Mouse (Mus musculus): ENCODE measurements around the gene Mphosph9. TPM values are rescaled to one million over a fixed set of nuclear protein-coding genes. Genes with fewer than 3 reads are reported as not detected.

The Mphosph9 gene
- polyA plus RNA-seq, 1 experiment: 7.1 TPM

GRCm38 (mm10) chr5:124233144-124233465 lies 94.7 kb downstream of the Mphosph9 start:
- TF ChIP-seq POLR2A (IDR thresholded peaks at IDR 0.05; ENCODE audit: borderline replicate concordance, control insufficient read depth, low read depth, low read length) (no peak), CTCF (IDR thresholded peaks at IDR 0.05; ENCODE audit: control insufficient read depth, insufficient read depth, low read length) (no peak)
- Histone ChIP-seq H3K4me3 (replicated peaks; ENCODE audit: control insufficient read depth, low read depth, low read length) (no peak overlapping the region), H3K4me1 (ENCODE audit: control insufficient read depth, insufficient read depth, low read length) (peaks cover 1% of the 10 kb centered on the region; the same call in 1 of the 2 replicates), H3K27ac (ENCODE audit: control insufficient read depth, insufficient read depth, low read depth, low read length, poor library complexity) (no peak overlapping the region)
- WGBS: 71% methylated on average over 8 of the region's 8 CpGs

- no peak for TF ChIP-seq CTCF (IDR thresholded peaks at IDR 0.05; ENCODE audit: control insufficient read depth, insufficient read depth, low read length)
- TF ChIP-seq POLR2A (IDR thresholded peaks at IDR 0.05; ENCODE audit: borderline replicate concordance, control insufficient read depth, low read depth, low read length): no peak
- no peak overlapping the region for H3K27ac ChIP-seq (ENCODE audit: control insufficient read depth, insufficient read depth, low read depth, low read length, poor library complexity)
- peaks cover 1% of the 10 kb centered on the region; the same call in 1 of the 2 replicates for H3K4me1 ChIP-seq (ENCODE audit: control insufficient read depth, insufficient read depth, low read length)
- H3K4me3 ChIP-seq (replicated peaks; ENCODE audit: control insufficient read depth, low read depth, low read length): no peak overlapping the region
- 73% methylated on average over 18 of the region's 18 CpGs for WGBS
These were observed 95.2 kb downstream of the Mphosph9 start for GRCm38 (mm10) chr5:124232360-124233143.

DNA sequence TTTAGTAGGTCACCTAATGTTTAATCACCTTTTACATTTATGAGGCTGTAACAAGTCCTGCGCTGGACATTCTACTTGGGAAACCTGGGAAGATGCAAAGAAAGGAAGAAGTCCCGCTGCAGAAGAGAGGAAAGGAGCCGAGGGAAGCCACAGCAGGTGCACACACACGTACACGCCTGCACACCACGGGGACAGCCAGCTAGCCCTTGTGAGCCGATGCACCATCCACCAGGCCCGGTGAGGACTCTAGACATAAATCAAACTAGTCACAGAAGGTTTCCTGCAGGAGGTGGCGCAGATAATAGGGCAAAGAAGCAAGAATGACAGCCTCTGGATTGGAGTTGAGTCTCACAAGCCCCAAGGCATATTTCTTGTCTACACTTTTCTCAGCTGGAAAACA lies 97.3 kb downstream of the Mphosph9 start:
- Histone ChIP-seq H3K4me1 (ENCODE audit: control insufficient read depth, insufficient read depth, low read length) (peaks cover 4% of the 10 kb centered on the region), H3K4me3 (replicated peaks; ENCODE audit: control insufficient read depth, low read depth, low read length) (no peak overlapping the region), H3K27ac (ENCODE audit: control insufficient read depth, insufficient read depth, low read depth, low read length, poor library complexity) (no peak overlapping the region)
- WGBS: 59% methylated on average over 9 of the region's 9 CpGs
- no peak for TF ChIP-seq POLR2A (IDR thresholded peaks at IDR 0.05; ENCODE audit: borderline replicate concordance, control insufficient read depth, low read depth, low read length)
- TF ChIP-seq CTCF (IDR thresholded peaks at IDR 0.05; ENCODE audit: control insufficient read depth, insufficient read depth, low read length): no peak

- Histone ChIP-seq H3K4me1 (ENCODE audit: control insufficient read depth, insufficient read depth, low read length) (peaks cover 4% of the 10 kb centered on the region), H3K4me3 (replicated peaks; ENCODE audit: control insufficient read depth, low read depth, low read length) (no peak overlapping the region), H3K27ac (ENCODE audit: control insufficient read depth, insufficient read depth, low read depth, low read length, poor library complexity) (no peak overlapping the region)
- WGBS: 38% methylated on average over 6 of the region's 6 CpGs
- no peak for TF ChIP-seq CTCF (IDR thresholded peaks at IDR 0.05; ENCODE audit: control insufficient read depth, insufficient read depth, low read length)
- no peak for TF ChIP-seq POLR2A (IDR thresholded peaks at IDR 0.05; ENCODE audit: borderline replicate concordance, control insufficient read depth, low read depth, low read length)
These were observed 100.6 kb downstream of the Mphosph9 start for GRCm38 (mm10) chr5:124227193-124227592.

DNA sequence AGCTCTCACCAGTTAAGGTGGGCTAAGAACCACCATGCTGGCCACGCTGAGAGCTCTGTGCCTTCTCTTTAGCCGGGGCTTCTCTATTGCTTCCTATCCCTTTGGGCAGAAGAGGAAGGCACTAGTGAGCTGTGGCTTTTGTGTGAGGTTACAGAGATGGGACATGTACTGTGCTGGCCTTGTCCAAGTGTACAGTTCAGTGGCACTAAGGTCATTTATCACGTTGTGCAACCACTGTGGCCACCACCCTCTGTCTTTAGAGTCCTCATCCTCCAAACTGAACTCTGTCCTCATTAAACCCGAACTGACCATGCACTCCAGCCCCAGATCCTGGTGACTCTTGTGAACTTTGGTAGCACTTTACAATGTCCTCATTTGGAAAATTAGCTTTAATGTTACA lies 101.3 kb downstream of the Mphosph9 start:
- H3K27ac ChIP-seq (ENCODE audit: control insufficient read depth, insufficient read depth, low read depth, low read length, poor library complexity): peak overlapping the region; percentile 28; the same call in 1 of the 2 replicates
- no peak for TF ChIP-seq CTCF (IDR thresholded peaks at IDR 0.05; ENCODE audit: control insufficient read depth, insufficient read depth, low read length)
- no peak overlapping the region for H3K4me3 ChIP-seq (replicated peaks; ENCODE audit: control insufficient read depth, low read depth, low read length)
- 29% methylated on average over 4 of the region's 4 CpGs for WGBS
- peaks cover 2% of the 10 kb centered on the region for H3K4me1 ChIP-seq (ENCODE audit: control insufficient read depth, insufficient read depth, low read length)

DNA sequence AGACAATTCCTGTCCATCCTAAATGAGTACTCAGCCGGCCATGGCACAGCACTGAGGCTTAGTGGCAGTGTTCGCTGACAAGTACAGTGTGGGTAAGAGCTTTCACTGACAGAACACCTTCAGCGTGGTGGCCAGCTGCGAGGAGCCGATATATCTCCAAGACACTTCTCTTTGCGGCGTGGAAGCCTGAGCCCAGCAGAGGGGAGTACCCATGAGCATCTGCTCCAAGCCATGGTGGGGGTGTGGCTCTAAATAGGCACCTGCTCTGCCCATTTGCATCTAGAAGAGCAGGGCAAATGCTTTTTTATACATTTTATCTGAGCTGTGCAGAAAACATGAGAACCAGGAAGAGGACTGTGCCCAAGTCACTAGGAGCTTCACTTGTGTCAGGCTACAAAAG lies 101.9 kb downstream of the Mphosph9 start:
- Histone ChIP-seq H3K4me1 (ENCODE audit: control insufficient read depth, insufficient read depth, low read length) (peaks cover 2% of the 10 kb centered on the region), H3K27ac (ENCODE audit: control insufficient read depth, insufficient read depth, low read depth, low read length, poor library complexity) (peak overlapping the region; percentile 28; the same call in 1 of the 2 replicates), H3K4me3 (replicated peaks; ENCODE audit: control insufficient read depth, low read depth, low read length) (no peak overlapping the region)
- 66% methylated on average over 7 of the region's 7 CpGs for WGBS
- no peak for TF ChIP-seq CTCF (IDR thresholded peaks at IDR 0.05; ENCODE audit: control insufficient read depth, insufficient read depth, low read length)
- no peak for TF ChIP-seq POLR2A (IDR thresholded peaks at IDR 0.05; ENCODE audit: borderline replicate concordance, control insufficient read depth, low read depth, low read length)

DNA sequence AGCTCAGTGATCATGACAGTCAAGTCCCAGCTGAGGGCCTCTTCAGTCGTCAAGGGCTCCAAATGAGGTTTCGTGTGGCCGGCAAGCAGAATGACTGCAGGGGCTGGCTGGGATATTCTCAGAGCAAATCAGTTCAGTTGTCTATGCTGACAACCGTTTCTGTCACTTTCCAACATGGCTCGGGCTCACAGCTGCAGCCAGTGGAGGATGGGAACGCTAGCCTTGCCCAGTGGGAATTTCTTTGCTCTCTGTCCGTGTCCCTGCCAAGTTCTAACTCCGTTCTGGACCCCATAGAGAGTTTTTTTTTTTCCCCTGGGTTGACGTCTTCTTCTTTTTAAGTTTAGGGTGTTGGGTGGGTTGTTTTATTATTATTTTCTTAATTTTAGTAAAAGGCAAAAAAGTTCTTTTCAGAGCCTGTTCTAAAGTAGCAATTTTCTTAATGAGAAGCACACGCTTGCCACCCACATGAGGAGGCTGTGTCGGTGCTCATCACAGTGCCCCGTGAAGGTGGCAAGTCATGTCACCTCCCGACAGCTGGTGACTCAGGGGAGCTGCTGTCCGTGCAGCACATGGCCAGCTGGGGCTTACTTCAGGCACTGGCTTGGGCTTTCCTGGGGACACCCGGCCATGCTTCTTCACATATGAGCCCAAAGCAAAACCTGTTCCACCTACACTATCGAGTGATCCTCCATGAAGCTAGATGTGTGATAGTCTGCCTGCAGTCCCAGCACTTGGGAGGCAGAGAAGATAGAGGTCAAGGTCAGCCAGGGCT lies 103.3 kb downstream of the Mphosph9 start:
- no peak for TF ChIP-seq CTCF (IDR thresholded peaks at IDR 0.05; ENCODE audit: control insufficient read depth, insufficient read depth, low read length)
- TF ChIP-seq POLR2A (IDR thresholded peaks at IDR 0.05; ENCODE audit: borderline replicate concordance, control insufficient read depth, low read depth, low read length): no peak
- Histone ChIP-seq H3K27ac (ENCODE audit: control insufficient read depth, insufficient read depth, low read depth, low read length, poor library complexity) (no peak overlapping the region), H3K4me3 (replicated peaks; ENCODE audit: control insufficient read depth, low read depth, low read length) (no peak overlapping the region), H3K4me1 (ENCODE audit: control insufficient read depth, insufficient read depth, low read length) (peaks cover 2% of the 10 kb centered on the region)
- 82% methylated on average over 16 of the region's 16 CpGs for WGBS

DNA sequence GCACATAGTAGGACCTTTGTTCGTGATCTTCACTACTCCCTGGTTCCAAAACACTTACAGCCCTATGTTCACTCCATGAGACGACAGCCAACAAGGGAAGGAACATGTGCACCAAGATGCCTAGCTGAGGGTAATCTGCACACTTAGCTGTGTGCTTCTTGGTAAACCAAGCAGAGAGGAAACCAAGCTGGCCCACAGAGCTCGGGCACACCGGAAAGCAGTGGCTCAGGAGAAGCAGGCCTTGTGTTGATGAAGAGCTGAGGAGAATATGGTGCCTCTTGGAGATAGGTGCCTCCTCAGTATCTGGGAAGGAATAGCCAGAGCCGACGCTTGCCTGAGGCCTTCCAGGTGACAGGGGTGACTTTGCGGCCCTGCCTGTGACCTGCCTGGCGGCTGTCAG lies 104.2 kb downstream of the Mphosph9 start:
- Histone ChIP-seq H3K4me3 (replicated peaks; ENCODE audit: control insufficient read depth, low read depth, low read length) (no peak overlapping the region), H3K27ac (ENCODE audit: control insufficient read depth, insufficient read depth, low read depth, low read length, poor library complexity) (no peak overlapping the region), H3K4me1 (ENCODE audit: control insufficient read depth, insufficient read depth, low read length) (peaks cover 3% of the 10 kb centered on the region)
- 76% methylated on average over 8 of the region's 8 CpGs for WGBS
- no peak for TF ChIP-seq POLR2A (IDR thresholded peaks at IDR 0.05; ENCODE audit: borderline replicate concordance, control insufficient read depth, low read depth, low read length)
- no peak for TF ChIP-seq CTCF (IDR thresholded peaks at IDR 0.05; ENCODE audit: control insufficient read depth, insufficient read depth, low read length)

Data from bone marrow, adult 2 months (tissue).